Mouse (Mus musculus) megakaryocyte, adult 5-6 weeks (primary cell): ENCODE results near the gene Enox2. TPM values are rescaled to one million over a fixed set of nuclear protein-coding genes. Genes with fewer than 3 reads are reported as not detected.
"Not testable (repeated sequence)": the region's sequence is repeated elsewhere in the genome, so short reads cannot be mapped to it uniquely, and the experiment has no call there.

ENCODE experiments used
- ATAC-seq: 2 replicates; pipeline ENCODE4 v1.8.0; 2016; ENCODE audit warnings: mild to moderate bottlenecking, inconsistent platforms; ENCODE audit not compliant: poor library complexity, severe bottlenecking
- total RNA-seq, 2 experiments: library from RNA; stranded (forward) in 1 of 2; stranded (reverse) in 1 of 2; fragments of 153-499, 151-499 nt in 1 of 2; fragments of 221-1000, 200-1000 nt in 1 of 2; gene quantifications; 2 replicates each; pipeline versions ENCODE4 v1.2.3 to v1.2.4; 2015 to 2017

The Enox2 gene
- total RNA-seq (2015) = 8.2 and 8.7 TPM in 2 replicates
- total RNA-seq (2017) = 11.0 and 15.7 TPM in 2 replicates

GRCm38 (mm10) chrX:49287700-49288563, at the start of gene Enox2:
Enox2 (minus strand) TSS chrX:49288259.
- peak; percentile 100 for ATAC-seq

GRCm38 (mm10) chrX:49309496-49309895, 21.4 kb upstream of the Enox2 start:
- no peak for ATAC-seq

- ATAC-seq = peak; percentile 66; the same call in 1 of the 2 replicates
Observed at GRCm38 (mm10) chrX:49306659-49307058, 18.6 kb upstream of the Enox2 start.

- ATAC-seq = no peak
Observed at GRCm38 (mm10) chrX:49279918-49280586, 8.0 kb downstream of the Enox2 start.

- ATAC-seq = no peak
Observed at GRCm38 (mm10) chrX:49273487-49274042, 14.5 kb downstream of the Enox2 start.

GRCm38 (mm10) chrX:49250816-49251215, 37.2 kb downstream of the Enox2 start:
- ATAC-seq = no peak

DNA sequence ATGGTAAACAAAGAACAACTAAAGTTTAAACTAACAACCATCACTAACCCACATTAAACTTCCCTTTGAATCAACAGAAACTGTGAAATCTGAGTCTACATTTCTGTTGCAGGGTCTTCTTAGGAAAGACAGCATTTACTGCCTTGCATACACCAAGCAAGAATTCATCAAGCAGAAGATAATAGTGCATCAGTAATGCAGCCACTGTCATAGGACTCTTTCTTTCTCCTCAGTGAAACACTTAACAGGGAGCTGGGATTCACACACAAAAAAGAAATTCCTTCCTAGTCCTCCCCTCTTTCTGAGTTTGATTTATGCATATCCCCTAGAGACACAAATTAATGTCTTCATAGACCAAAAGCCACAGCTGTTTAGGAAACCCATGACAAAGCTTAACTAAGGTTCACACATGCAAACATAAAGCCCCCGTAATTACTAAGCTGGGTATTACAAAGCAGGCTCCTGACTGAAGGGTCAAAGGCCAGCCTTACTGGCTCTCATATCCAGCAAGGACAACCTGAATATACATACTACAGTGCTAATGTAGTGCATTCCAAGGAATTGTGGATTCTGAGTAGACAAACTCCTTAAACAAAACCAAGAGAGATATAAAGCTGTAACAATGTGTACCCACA, 62.1 kb downstream of the Enox2 start:
- ATAC-seq = no peak

DNA sequence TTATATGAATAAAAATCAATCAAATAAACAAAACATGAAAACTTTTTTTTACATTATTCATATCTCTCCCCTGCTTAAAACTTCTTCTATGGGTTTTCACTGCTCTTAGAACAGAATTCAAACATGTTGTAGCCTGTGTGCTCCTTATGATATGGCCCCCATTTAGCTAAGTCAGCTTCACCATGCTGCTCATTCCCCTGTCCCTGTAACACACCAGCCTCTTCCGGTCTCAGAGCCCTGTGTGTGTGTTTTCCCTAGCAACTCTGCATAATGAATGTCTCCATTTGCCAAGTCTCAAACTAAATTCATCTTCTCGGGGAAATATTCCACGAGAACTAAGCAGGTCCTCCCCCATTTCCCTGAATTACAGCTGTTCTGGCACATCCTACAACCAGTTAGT, 71.6 kb downstream of the Enox2 start:
- ATAC-seq = no peak

GRCm38 (mm10) chrX:49196386-49196785, 91.7 kb downstream of the Enox2 start:
- ATAC-seq = peak; percentile 66

GRCm38 (mm10) chrX:49181136-49181535, 106.9 kb downstream of the Enox2 start:
- no peak for ATAC-seq

DNA sequence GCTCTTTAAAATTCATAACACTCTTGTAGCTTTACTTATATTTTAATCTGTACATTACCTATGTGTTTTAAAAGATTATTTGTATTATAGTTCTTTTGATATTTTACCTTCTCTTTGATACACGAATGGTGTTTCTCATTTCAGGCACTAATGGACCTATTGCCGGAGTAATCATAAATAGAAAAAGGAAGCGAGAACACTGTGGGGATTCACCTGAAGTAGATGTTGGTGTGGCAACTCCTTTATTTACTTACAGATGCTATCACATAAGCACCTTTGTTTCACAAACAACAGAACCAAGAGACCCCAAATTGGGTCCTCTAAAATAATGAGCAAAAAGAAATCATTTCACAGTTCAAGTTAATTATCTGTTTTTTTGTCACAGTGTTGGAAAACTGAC, 109.4 kb downstream of the Enox2 start:
- ATAC-seq = no peak

DNA sequence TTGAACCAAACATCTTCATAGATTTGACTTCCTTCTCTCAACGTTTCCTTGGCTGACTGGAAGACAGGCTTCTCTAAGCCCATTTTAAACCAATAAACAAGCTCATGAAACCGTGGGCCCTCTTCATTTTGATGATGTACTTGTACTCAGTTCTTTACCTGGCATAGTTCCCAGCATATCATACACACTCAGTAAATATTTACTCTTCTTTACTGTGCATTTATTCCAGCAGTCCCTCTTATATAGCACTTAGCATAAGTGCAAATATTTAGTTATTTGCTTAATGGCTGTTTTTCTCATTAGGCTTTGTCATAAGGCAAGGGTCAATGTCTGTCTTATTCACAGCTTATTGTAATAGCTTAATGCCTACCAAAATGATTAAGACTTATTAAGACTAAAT, 133.8 kb downstream of the Enox2 start:
- ATAC-seq = no peak

GRCm38 (mm10) chrX:49124774-49125429, 163.2 kb downstream of the Enox2 start:
- no peak for ATAC-seq

DNA sequence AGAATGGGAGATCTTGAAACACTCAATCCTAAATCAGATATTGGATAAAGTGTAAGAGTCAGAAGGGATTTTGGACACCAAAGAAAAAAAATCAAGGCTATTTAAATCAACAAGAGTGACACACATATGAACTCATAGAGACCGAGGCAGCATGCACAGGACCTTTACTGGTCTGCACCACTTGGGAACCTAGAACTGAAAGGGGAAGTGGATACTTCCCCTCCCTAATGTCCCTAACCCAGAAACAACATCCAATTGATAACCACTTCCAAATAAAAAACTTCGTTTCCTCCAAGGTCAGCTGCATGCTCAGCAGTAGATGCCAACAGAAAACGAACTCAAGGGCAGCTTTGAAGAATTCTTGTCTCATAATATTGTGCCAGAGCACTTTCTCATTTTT, 171.6 kb downstream of the Enox2 start:
- ATAC-seq = peak; percentile 84

- ATAC-seq = no peak
Observed at GRCm38 (mm10) chrX:49112412-49112811, 175.6 kb downstream of the Enox2 start.

DNA sequence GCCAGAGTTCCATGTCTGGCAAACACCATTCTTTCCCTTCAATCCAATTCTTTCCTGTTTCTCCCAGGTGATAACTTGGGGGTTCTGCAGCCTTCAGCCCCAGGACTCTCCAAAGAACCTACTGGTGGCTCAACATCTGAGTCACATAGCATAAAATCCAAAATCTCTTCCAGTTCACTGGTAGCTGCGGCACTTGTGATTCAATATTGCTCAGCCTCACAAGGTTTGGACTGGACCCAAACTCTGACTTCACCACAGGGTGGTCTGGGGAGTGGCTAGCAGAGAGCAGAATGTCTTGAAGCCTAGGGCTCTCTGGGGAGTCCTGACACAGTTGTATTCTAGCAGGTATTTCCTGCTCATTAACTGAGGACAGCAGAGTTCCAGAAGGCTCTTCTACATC, 187.5 kb downstream of the Enox2 start:
- not testable (repeated sequence) for ATAC-seq

DNA sequence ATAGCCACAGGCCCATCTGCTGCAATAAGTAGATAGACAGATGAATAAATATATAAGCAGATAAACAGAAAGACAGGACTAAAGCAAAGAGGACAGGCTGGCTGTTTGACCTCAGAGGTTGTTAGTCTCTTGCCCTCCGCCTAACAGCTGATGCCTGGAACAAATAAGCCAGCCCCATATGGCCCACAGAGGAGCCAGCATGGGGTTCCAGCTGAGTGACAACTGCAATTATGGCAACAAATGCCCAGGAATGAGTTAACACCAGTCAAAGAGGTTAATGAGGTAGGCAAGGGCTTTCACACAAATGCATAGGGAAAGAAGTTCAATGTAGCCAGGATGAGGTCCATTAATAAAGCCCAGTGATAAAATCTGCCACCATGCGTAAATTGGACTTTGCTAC, 191.8 kb downstream of the Enox2 start:
- no peak for ATAC-seq

DNA sequence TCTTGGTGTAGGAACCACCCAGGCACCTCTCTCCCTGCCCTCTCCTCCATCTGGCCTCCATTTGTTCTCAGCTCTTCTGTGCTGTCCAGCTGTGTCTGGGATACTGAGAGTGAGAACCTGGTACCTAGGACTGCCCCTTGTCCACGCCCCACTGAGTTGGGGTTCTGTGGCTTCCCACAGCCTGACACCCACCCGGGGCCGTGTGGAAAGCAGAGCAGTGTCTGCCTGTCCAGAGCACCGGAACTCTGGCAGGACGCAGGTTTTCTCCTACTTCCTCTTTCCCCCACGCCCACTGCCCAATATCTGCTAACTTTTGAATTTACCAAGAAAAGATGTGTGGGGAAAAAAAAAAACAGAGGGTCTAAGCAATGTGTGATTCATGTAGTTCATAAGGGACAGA, 213.0 kb downstream of the Enox2 start:
- ATAC-seq = peak; percentile 59

GRCm38 (mm10) chrX:49073563-49073962, 214.5 kb downstream of the Enox2 start:
- ATAC-seq = no peak

- no peak for ATAC-seq
Observed at GRCm38 (mm10) chrX:49045118-49045517, 242.9 kb downstream of the Enox2 start.

GRCm38 (mm10) chrX:49009746-49010145, 278.3 kb downstream of the Enox2 start:
- ATAC-seq = no peak
